Mouse (Mus musculus) midbrain, embryonic 16.5 days (tissue): ENCODE measurements around the gene Bace2. TPM values are rescaled to one million over a fixed set of nuclear protein-coding genes. Genes with fewer than 3 reads are reported as not detected.
A peak's percentile ranks its signal among the peaks of the same experiment; 100 is the strongest.

Source experiments
- ATAC-seq: fragments of 200-750 bp; cut with Nextera tagmentation; 2 replicates; pipeline ENCODE4 v1.8.0; 2017; ENCODE audit warnings: moderate TSS enrichment
- H3K27ac ChIP-seq: fragments of 300-500 bp; sonication (generic); 2 replicates; pipeline ENCODE4 v1.5.1; 2014; ENCODE audit warnings: mild to moderate bottlenecking, low read length, mixed read lengths
- H3K27me3 ChIP-seq: fragments of 300-500 bp; sonication (generic); 2 replicates; pipeline ENCODE4 v1.6.1; 2014; ENCODE audit warnings: low read depth, low read length, mixed read lengths; ENCODE audit not compliant: control insufficient read depth, insufficient read depth
- H3K36me3 ChIP-seq: fragments of 300-500 bp; sonication (generic); 2 replicates; pipeline ENCODE4 v1.6.1; 2014; ENCODE audit warnings: mild to moderate bottlenecking, low read length, moderate library complexity, mixed read lengths; ENCODE audit not compliant: control insufficient read depth, insufficient read depth
- H3K4me1 ChIP-seq: fragments of 300-500 bp; sonication (generic); 2 replicates; pipeline ENCODE4 v1.6.1; 2014; ENCODE audit warnings: mild to moderate bottlenecking, low read length, mixed read lengths; ENCODE audit not compliant: control insufficient read depth, insufficient read depth
- H3K4me2 ChIP-seq: fragments of 300-500 bp; sonication (generic); 2 replicates; pipeline ENCODE4 v1.6.1; 2014; ENCODE audit warnings: mild to moderate bottlenecking, low read length, mixed read lengths
- H3K4me3 ChIP-seq: fragments of 300-500 bp; sonication (generic); 2 replicates; pipeline ENCODE4 v1.5.1; 2014; ENCODE audit warnings: low read depth, mild to moderate bottlenecking, low read length, moderate library complexity, mixed read lengths
- H3K9ac ChIP-seq: fragments of 300-500 bp; sonication (generic); 2 replicates; pipeline ENCODE4 v1.6.1; 2014; ENCODE audit warnings: low read depth, low read length, mixed read lengths
- H3K9me3 ChIP-seq: fragments of 300-500 bp; sonication (generic); replicated peaks from 2 replicates; pipeline ENCODE4 v1.6.1; 2014; ENCODE audit warnings: mild to moderate bottlenecking, low read length, mixed read lengths; ENCODE audit not compliant: control insufficient read depth, poor library complexity, severe bottlenecking
- WGBS: fragments of 180-500 bp; shearing (Covaris S2); extraction: QIAGEN DNeasy Blood & Tissue Kit; methylation state at CpG from one replicate; pipeline ENCODE4 v1.1.7; 2014; 5-methylcytosine and 5-hydroxymethylcytosine counted together
- polyA plus RNA-seq: library from polyadenylated mRNA; unstranded; fragments of >200 nt; fragmentation: Nextera tagmentation; extraction: Ambion mirVana; gene quantifications from 2 replicates; pipeline ENCODE4 v1.2.1, GENCODE M21; 2015

Bace2 gene
- polyA plus RNA-seq, 1 experiment from 2014 or later: 2.8 TPM

- H3K4me3 ChIP-seq: no peak overlapping the region
- no peak overlapping the region for H3K9ac ChIP-seq
- H3K4me2 ChIP-seq: no peak overlapping the region
- H3K36me3 ChIP-seq: no peaks in the 10 kb centered on the region
- H3K27me3 ChIP-seq: peaks cover 7% of the 10 kb centered on the region; the same call in 1 of the 2 replicates
- no peaks in the 10 kb centered on the region for H3K9me3 ChIP-seq
- H3K27ac ChIP-seq: no peak overlapping the region
- 80% methylated on average over 2 of the region's 2 CpGs for WGBS
- peaks cover 18% of the 10 kb centered on the region for H3K4me1 ChIP-seq
- no peak for ATAC-seq
Observed at GRCm38 (mm10) chr16:97353013-97353412, 3.5 kb upstream of the Bace2 start.

GRCm38 (mm10) chr16:97354632-97355031 is 1.9 kb upstream of the Bace2 start:
- Histone ChIP-seq H3K27me3 (peaks cover 7% of the 10 kb centered on the region; the same call in 1 of the 2 replicates), H3K4me2 (no peak overlapping the region), H3K9ac (no peak overlapping the region), H3K27ac (no peak overlapping the region), H3K36me3 (no peaks in the 10 kb centered on the region), H3K9me3 (no peaks in the 10 kb centered on the region), H3K4me3 (no peak overlapping the region), H3K4me1 (peaks cover 18% of the 10 kb centered on the region)
- ATAC-seq: no peak
- WGBS: 72% methylated on average over 2 of the region's 2 CpGs

- no peaks in the 10 kb centered on the region for H3K36me3 ChIP-seq
- peak overlapping the region; percentile 100 for H3K4me2 ChIP-seq
- H3K9ac ChIP-seq: peak overlapping the region; percentile 60
- peaks cover 18% of the 10 kb centered on the region for H3K4me1 ChIP-seq
- 1% methylated on average over 25 of the region's 25 CpGs for WGBS
- ATAC-seq: peak; percentile 62
- peak overlapping the region; percentile 57 for H3K4me3 ChIP-seq
- H3K27ac ChIP-seq: no peak overlapping the region
- H3K9me3 ChIP-seq: no peaks in the 10 kb centered on the region
- H3K27me3 ChIP-seq: peaks cover 7% of the 10 kb centered on the region; the same call in 1 of the 2 replicates
Observed at GRCm38 (mm10) chr16:97357188-97357821, 763 bp downstream of the Bace2 start.

DNA sequence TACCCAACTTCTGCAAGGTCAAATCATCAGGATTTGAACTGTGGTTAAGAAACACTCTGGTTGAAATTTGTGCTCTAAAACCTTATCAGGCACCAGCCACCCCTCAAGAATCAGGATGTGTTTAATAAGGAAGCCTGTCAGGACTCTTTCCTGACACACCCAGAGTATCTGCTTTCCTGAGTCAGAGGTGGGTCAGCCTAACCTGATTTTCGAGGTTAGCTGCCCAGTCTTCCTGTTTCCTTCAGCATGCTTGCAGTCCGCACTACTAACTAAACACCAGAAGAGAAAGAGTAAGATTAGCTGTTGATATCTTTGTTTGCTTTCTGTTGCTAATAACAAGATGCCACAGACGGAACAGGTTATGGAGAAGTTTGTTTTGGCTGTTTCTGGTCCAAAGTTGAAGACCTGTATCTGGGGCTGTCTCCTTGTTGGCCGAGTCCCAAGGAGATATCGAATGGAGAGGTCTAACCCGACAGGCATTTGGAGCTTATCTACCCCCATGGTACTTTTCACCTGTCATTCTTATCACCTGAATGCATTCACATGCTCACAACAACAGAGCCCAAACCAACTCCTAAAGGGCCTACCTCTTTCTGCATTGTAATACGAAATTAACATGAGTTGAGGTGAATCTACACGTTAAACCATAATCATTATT is 5.8 kb downstream of the Bace2 start:
- Histone ChIP-seq H3K9me3 (no peaks in the 10 kb centered on the region), H3K9ac (no peak overlapping the region), H3K36me3 (no peaks in the 10 kb centered on the region), H3K4me3 (no peak overlapping the region), H3K4me1 (peaks cover 4% of the 10 kb centered on the region; the same call in 1 of the 2 replicates), H3K4me2 (no peak overlapping the region), H3K27me3 (no peaks in the 10 kb centered on the region; the same call in 1 of the 2 replicates), H3K27ac (no peak overlapping the region)
- ATAC-seq: no peak
- WGBS: 86% methylated on average over 8 of the region's 8 CpGs

- Histone ChIP-seq H3K27me3 (no peaks in the 10 kb centered on the region), H3K9ac (no peak overlapping the region), H3K9me3 (no peaks in the 10 kb centered on the region), H3K4me1 (no peaks in the 10 kb centered on the region), H3K27ac (no peak overlapping the region), H3K4me2 (no peak overlapping the region), H3K36me3 (no peaks in the 10 kb centered on the region), H3K4me3 (no peak overlapping the region)
- no peak for ATAC-seq
- 53% methylated on average over 2 of the region's 2 CpGs for WGBS
Observed at GRCm38 (mm10) chr16:97366141-97366540, 9.6 kb downstream of the Bace2 start.

- no peak for ATAC-seq
- H3K4me2 ChIP-seq: no peak overlapping the region
- no peaks in the 10 kb centered on the region for H3K27me3 ChIP-seq
- no peaks in the 10 kb centered on the region for H3K9me3 ChIP-seq
- no peak overlapping the region for H3K27ac ChIP-seq
- H3K9ac ChIP-seq: no peak overlapping the region
- 86% methylated on average over 4 of the region's 4 CpGs for WGBS
- H3K36me3 ChIP-seq: no peaks in the 10 kb centered on the region
- H3K4me3 ChIP-seq: no peak overlapping the region
- H3K4me1 ChIP-seq: no peaks in the 10 kb centered on the region
Observed at GRCm38 (mm10) chr16:97370258-97370657, 13.7 kb downstream of the Bace2 start.

GRCm38 (mm10) chr16:97387955-97388354 is 31.4 kb downstream of the Bace2 start:
- Histone ChIP-seq H3K4me3 (no peak overlapping the region), H3K36me3 (no peaks in the 10 kb centered on the region), H3K27ac (no peak overlapping the region), H3K4me1 (no peaks in the 10 kb centered on the region), H3K9me3 (no peaks in the 10 kb centered on the region), H3K4me2 (no peak overlapping the region), H3K9ac (no peak overlapping the region), H3K27me3 (no peaks in the 10 kb centered on the region)
- no peak for ATAC-seq
- WGBS: 37% methylated on average over 2 of the region's 2 CpGs

DNA sequence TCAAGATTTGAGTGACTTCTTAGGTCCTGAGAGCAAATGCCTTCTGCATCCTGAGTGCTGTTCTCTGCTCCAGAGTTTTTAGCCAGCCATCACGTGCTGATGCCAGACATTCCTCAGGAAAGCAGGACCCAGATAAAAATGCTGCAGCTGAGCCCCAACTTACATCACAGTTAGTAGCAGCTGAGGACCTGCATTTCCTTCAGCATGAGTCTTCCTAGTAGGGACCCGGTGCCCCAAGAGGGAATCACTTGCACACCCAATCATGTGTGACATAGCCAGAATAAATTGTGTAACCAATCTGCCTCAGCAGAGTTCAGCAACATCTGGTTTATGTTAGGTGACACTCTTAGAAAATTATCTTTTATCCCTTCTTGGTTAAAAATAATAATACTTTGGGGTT is 34.7 kb downstream of the Bace2 start:
- H3K4me3 ChIP-seq: no peak overlapping the region
- H3K36me3 ChIP-seq: no peaks in the 10 kb centered on the region
- no peak for ATAC-seq
- H3K9me3 ChIP-seq: no peaks in the 10 kb centered on the region
- WGBS: 70% methylated on average over 2 of the region's 2 CpGs
- no peaks in the 10 kb centered on the region for H3K27me3 ChIP-seq
- H3K4me1 ChIP-seq: no peaks in the 10 kb centered on the region
- H3K4me2 ChIP-seq: no peak overlapping the region
- H3K27ac ChIP-seq: no peak overlapping the region
- no peak overlapping the region for H3K9ac ChIP-seq

- 50% methylated on average over 3 of the region's 3 CpGs for WGBS
- Histone ChIP-seq H3K4me1 (no peaks in the 10 kb centered on the region), H3K27ac (no peak overlapping the region), H3K9ac (no peak overlapping the region), H3K9me3 (no peaks in the 10 kb centered on the region), H3K36me3 (no peaks in the 10 kb centered on the region), H3K4me2 (no peak overlapping the region), H3K27me3 (no peaks in the 10 kb centered on the region), H3K4me3 (no peak overlapping the region)
- no peak for ATAC-seq
Observed at GRCm38 (mm10) chr16:97391701-97392384, 35.3 kb downstream of the Bace2 start.
